Mouse (Mus musculus) CD4-positive helper T cell, adult 2 months (primary cell): Measurements from ENCODE around the gene Cmas.

Experiments
- DNase-seq: peaks from one replicate; pipeline ENCODE4 v3.0.0-alpha.2; 2012; ENCODE audit warnings: low read depth, missing footprints, low spot score

Cmas gene

GRCm38 (mm10) chr6:142752331-142753246 is 3.9 kb upstream of the Cmas start:
- DNase-seq, result peak; percentile 79

- DNase-seq, result peak; percentile 74
These were observed 964 bp downstream of the Cmas start for GRCm38 (mm10) chr6:142757334-142757965.

- no peak for DNase-seq
These were observed 1.5 kb downstream of the Cmas start for GRCm38 (mm10) chr6:142757976-142758375.

- no peak for DNase-seq
These were observed 2.1 kb downstream of the Cmas start for GRCm38 (mm10) chr6:142758562-142758961.

GRCm38 (mm10) chr6:142759633-142760032 is 3.1 kb downstream of the Cmas start:
- DNase-seq, result no peak

- DNase-seq, result no peak
These were observed 8.4 kb downstream of the Cmas start for GRCm38 (mm10) chr6:142764933-142765332.

GRCm38 (mm10) chr6:142767305-142767704 is 10.8 kb downstream of the Cmas start:
- no peak for DNase-seq

- no peak for DNase-seq
These were observed 13.4 kb downstream of the Cmas start for GRCm38 (mm10) chr6:142769896-142770295.

GRCm38 (mm10) chr6:142771643-142772042 is 15.2 kb downstream of the Cmas start:
- no peak for DNase-seq

GRCm38 (mm10) chr6:142773566-142773965 is 17.1 kb downstream of the Cmas start:
- no peak for DNase-seq

- no peak for DNase-seq
These were observed 20.4 kb downstream of the Cmas start for GRCm38 (mm10) chr6:142776935-142777334.

- peak; percentile 68 for DNase-seq
These were observed 22.7 kb downstream of the Cmas start for GRCm38 (mm10) chr6:142779045-142779811.

- DNase-seq, result peak; percentile 74
These were observed 23.5 kb downstream of the Cmas start for GRCm38 (mm10) chr6:142779812-142780573.

- no peak for DNase-seq
These were observed 24.1 kb downstream of the Cmas start for GRCm38 (mm10) chr6:142780574-142781033.

GRCm38 (mm10) chr6:142781286-142781685 is 24.8 kb downstream of the Cmas start:
- DNase-seq, result no peak

GRCm38 (mm10) chr6:142785343-142785742 is 28.9 kb downstream of the Cmas start:
- peak; percentile 75 for DNase-seq

- no peak for DNase-seq
These were observed 29.6 kb downstream of the Cmas start for GRCm38 (mm10) chr6:142786106-142786505.

- no peak for DNase-seq
These were observed 31.8 kb downstream of the Cmas start for GRCm38 (mm10) chr6:142788042-142788987.

GRCm38 (mm10) chr6:142789736-142790135 is 33.2 kb downstream of the Cmas start:
- no peak for DNase-seq
